Mouse (Mus musculus) heart, adult 2 months (tissue): ENCODE data around the gene H2-Ke6.
"Not testable (repeated sequence)": the region's sequence is repeated elsewhere in the genome, so short reads cannot be mapped to it uniquely, and the experiment has no call there.

ENCODE experiments used
- CTCF ChIP-seq: fragments of 200-600 bp; IDR thresholded peaks from 2 replicates; pipeline ENCODE4 v1.8.1; 2022; ENCODE audit warnings: antibody characterized with exemption, mild to moderate bottlenecking, moderate library complexity
- POLR2A ChIP-seq: fragments of 200-500 bp; IDR thresholded peaks from 2 replicates; pipeline ENCODE4 v1.6.1; 2011; ENCODE audit warnings: mild to moderate bottlenecking, low read depth, low read length, control low read depth; ENCODE audit not compliant: insufficient read depth

GRCm38 (mm10) chr17:34000796-34001195, 27.1 kb downstream of the H2-Ke6 start:
- TF ChIP-seq CTCF, POLR2A: not testable (repeated sequence)
